Mouse (Mus musculus) heart, embryonic 16.5 days (tissue): ENCODE data around the gene Dek. TPM values are rescaled to one million over a fixed set of nuclear protein-coding genes. Genes with fewer than 3 reads are reported as not detected.
A peak's percentile ranks its signal among the peaks of the same experiment; 100 is the strongest.

Experiments
- ATAC-seq: fragments of 200-750 bp; cut with Nextera tagmentation; replicated peaks from 2 replicates; pipeline ENCODE4 v1.8.0; 2017; ENCODE audit warnings: moderate number of reproducible peaks; ENCODE audit not compliant: insufficient read depth, low FRiP score; ENCODE audit errors: extremely low read depth
- H3K27ac ChIP-seq: fragments of 300-500 bp; sonication (generic); 2 replicates; pipeline ENCODE4 v1.5.1; 2014; ENCODE audit warnings: mild to moderate bottlenecking, low read length, control low read depth, moderate library complexity
- H3K27me3 ChIP-seq: fragments of 300-500 bp; sonication (generic); 2 replicates; pipeline ENCODE4 v1.6.1; 2014; ENCODE audit warnings: low read length, mixed read lengths; ENCODE audit not compliant: control insufficient read depth, insufficient read depth
- H3K36me3 ChIP-seq: fragments of 300-500 bp; sonication (generic); 2 replicates; pipeline ENCODE4 v1.6.1; 2014; ENCODE audit not compliant: control insufficient read depth, insufficient read depth
- H3K4me1 ChIP-seq: fragments of 300-500 bp; sonication (generic); 2 replicates; pipeline ENCODE4 v1.6.1; 2014; ENCODE audit warnings: low read length, mixed read lengths; ENCODE audit not compliant: control insufficient read depth, insufficient read depth
- H3K4me2 ChIP-seq: fragments of 300-500 bp; sonication (generic); 2 replicates; pipeline ENCODE4 v1.6.1; 2014; ENCODE audit warnings: low read depth, mild to moderate bottlenecking, control low read depth, low read length
- H3K4me3 ChIP-seq: fragments of 300-500 bp; sonication (generic); 2 replicates; pipeline ENCODE4 v1.5.1; 2014; ENCODE audit warnings: mild to moderate bottlenecking, control low read depth, low read length
- H3K9ac ChIP-seq: fragments of 300-500 bp; sonication (generic); 2 replicates; pipeline ENCODE4 v1.6.1; 2014; ENCODE audit warnings: low read length, control low read depth
- H3K9me3 ChIP-seq: fragments of 300-500 bp; sonication (generic); replicated peaks from 2 replicates; pipeline ENCODE4 v1.6.1; 2016; ENCODE audit warnings: low read length; ENCODE audit not compliant: control insufficient read depth
- WGBS: fragments of 180-500 bp; shearing (Covaris S2); extraction: QIAGEN DNeasy Blood & Tissue Kit; methylation state at CpG from one replicate; pipeline ENCODE4 v1.1.7; 2014; 5-methylcytosine and 5-hydroxymethylcytosine counted together
- polyA plus RNA-seq: library from polyadenylated mRNA; unstranded; fragments of >200 nt; fragmentation: Nextera tagmentation; extraction: Ambion mirVana; gene quantifications from 2 replicates; pipeline ENCODE4 v1.2.1, GENCODE M21; 2015

Dek gene
- polyA plus RNA-seq, 1 experiment from 2014 or later: 129 TPM

DNA sequence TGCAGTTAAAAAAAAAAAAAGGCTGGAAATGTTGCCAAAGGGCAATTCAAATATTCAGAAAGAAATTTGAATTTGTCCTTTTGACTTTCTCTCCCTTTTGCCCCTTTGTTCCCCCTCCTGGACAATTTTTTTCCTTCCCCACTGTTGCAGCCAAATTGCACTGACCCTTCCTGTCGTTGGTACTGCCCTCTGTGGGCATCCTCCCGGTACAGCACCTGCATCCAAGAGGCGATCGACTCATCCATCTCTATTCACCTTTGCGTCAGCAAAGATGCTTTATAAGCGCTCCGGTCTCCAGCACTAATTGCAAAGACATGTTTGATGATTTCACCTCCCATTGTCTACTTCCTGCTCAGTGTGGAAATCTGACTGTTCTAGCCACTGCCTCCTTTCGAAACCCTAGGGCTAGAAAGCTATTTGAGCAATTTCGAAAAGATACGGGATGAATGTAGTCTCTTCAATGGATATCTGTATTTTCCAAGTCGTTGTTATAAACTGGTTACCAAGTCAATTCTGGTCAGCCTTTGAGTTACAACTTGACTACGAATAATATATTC is 15.4 kb upstream of the Dek start:
- H3K4me1 ChIP-seq: peaks cover 24% of the 10 kb centered on the region
- 44% methylated on average over 12 of the region's 12 CpGs for WGBS
- H3K27ac ChIP-seq: no peak overlapping the region
- H3K9ac ChIP-seq: no peak overlapping the region
- H3K36me3 ChIP-seq: no peaks in the 10 kb centered on the region
- H3K4me2 ChIP-seq: peak overlapping the region; percentile 96; the same call in 1 of the 2 replicates
- ATAC-seq: no peak
- no peaks in the 10 kb centered on the region for H3K9me3 ChIP-seq
- no peak overlapping the region for H3K4me3 ChIP-seq
- H3K27me3 ChIP-seq: 0 out of 2 replicates have a peak, but pooled peaks cover 2% of the 10 kb centered on the region

DNA sequence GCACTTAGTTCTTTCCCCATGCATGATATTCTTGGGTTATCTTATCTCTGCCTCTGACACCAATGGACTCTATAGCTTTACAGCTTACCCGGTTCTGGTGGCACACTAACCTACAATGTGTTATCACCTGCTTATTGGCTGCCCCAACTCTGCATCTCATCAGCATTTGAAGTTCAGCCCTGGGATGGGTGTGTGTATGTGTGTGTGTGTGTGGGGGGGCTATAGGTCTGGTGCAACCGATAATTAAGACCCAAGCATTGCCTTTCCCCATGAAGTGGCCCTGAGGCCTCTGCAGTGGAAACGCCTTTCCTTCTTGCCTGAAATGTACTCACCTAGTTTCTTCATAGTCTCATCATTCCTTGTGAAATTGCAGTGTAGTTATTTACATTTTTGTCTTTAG is 10.0 kb upstream of the Dek start:
- ATAC-seq: no peak

DNA sequence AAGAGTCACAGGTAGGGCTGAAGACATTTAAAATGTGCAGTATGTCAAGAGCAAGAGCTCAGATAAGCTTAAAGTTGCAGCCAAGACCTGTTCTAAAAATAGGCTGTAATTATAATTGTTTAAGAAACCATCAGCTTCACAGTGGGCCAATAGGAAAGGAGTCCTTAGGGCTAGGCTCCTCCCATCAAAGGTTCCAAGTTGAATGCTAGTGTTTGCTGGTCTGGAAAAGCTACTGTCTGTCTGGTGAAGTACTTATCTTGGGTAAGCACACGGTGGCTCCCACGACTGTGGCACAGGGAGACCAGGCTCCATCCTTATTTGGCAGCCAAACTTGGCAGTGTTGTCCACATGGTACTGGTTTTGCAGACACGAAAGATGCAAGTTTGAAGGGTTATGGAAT is 6.9 kb upstream of the Dek start:
- Histone ChIP-seq H3K4me3 (no peak overlapping the region), H3K4me1 (peaks cover 34% of the 10 kb centered on the region), H3K27ac (peak overlapping the region; percentile 67), H3K9me3 (no peaks in the 10 kb centered on the region), H3K9ac (no peak overlapping the region), H3K36me3 (no peaks in the 10 kb centered on the region), H3K27me3 (no peaks in the 10 kb centered on the region), H3K4me2 (peak overlapping the region; percentile 18; the same call in 1 of the 2 replicates)
- 29% methylated on average over 3 of the region's 3 CpGs for WGBS
- 0 out of 2 replicates have a peak, but pooled peaks have one; percentile 28 for ATAC-seq

More for the DNA sequence above, 10.0 kb upstream of the Dek start:
- H3K4me1 ChIP-seq: peaks cover 23% of the 10 kb centered on the region
- H3K36me3 ChIP-seq: no peaks in the 10 kb centered on the region
- H3K4me2 ChIP-seq: no peak overlapping the region
- no peak overlapping the region for H3K9ac ChIP-seq
- WGBS: 70% methylated on average over 3 of the region's 3 CpGs
- no peak overlapping the region for H3K4me3 ChIP-seq
- no peaks in the 10 kb centered on the region for H3K27me3 ChIP-seq
- no peaks in the 10 kb centered on the region for H3K9me3 ChIP-seq
- H3K27ac ChIP-seq: no peak overlapping the region

DNA sequence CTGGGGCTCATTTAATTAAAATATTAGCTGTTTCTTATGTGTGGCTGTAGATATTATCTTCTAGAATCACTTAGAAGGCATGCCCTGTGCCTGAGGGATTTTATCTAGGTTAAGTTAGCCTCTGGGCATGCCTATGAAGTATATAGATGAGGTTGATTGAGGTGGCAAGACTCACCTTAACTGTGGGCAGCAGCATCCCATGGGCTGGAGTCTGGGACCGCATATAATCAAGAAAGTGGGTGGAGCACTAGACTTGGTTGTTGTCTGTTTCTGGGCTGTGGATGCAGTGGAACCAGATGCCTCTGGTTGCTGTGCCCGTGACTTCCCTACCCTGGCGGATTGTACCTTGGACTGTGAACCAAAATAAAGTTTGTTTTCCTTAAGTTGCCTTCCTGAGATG is 6.1 kb upstream of the Dek start:
- ATAC-seq: no peak
- Histone ChIP-seq H3K9me3 (no peaks in the 10 kb centered on the region), H3K4me2 (no peak overlapping the region), H3K4me1 (peaks cover 36% of the 10 kb centered on the region), H3K27me3 (no peaks in the 10 kb centered on the region), H3K27ac (no peak overlapping the region), H3K4me3 (no peak overlapping the region), H3K36me3 (no peaks in the 10 kb centered on the region), H3K9ac (no peak overlapping the region)
- 87% methylated on average over 3 of the region's 3 CpGs for WGBS

DNA sequence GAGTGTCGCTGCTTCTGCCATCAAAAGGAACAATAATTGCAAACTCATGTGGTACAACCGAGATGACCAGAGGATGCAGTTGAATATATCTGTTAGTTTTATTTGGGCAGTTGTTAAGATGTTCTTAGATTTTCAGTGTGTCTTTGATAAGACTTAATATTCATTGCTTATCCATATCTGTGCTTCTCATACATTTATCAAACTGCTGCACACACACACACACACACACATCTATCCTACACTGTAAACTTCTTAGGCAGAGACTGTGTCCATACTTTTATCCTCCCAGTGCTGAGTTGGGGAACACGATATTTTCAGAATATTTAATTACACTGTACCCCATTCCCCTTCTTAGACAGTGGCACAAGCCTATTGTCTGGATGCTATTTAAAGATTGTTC is 5.2 kb upstream of the Dek start:
- no peaks in the 10 kb centered on the region for H3K36me3 ChIP-seq
- H3K4me2 ChIP-seq: no peak overlapping the region
- H3K9me3 ChIP-seq: no peaks in the 10 kb centered on the region
- 72% methylated on average over 3 of the region's 3 CpGs for WGBS
- H3K27me3 ChIP-seq: no peaks in the 10 kb centered on the region
- ATAC-seq: no peak
- no peak overlapping the region for H3K9ac ChIP-seq
- H3K4me1 ChIP-seq: peaks cover 38% of the 10 kb centered on the region
- H3K4me3 ChIP-seq: no peak overlapping the region
- H3K27ac ChIP-seq: no peak overlapping the region

DNA sequence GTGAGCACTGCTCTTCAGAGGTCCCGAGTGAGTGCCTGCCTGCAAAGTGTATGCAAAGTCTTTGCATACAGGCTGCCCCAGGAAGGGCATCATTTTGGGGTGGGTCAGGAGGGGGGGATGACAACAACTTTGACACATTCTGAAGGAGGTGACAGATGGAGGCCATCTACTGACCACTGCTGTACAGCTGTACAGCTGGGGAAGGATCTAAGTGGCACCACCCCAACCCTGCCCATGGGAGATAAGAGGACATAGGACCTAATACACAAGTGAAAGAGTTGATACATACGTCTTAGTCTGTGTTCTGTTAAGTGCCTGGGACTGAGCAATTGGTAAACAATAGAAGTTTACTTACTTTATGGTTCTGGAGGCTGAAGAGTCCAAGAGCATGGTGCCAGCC is 3.2 kb upstream of the Dek start:
- no peak overlapping the region for H3K27ac ChIP-seq
- ATAC-seq: no peak
- H3K36me3 ChIP-seq: no peaks in the 10 kb centered on the region
- H3K4me1 ChIP-seq: peaks cover 40% of the 10 kb centered on the region
- H3K4me2 ChIP-seq: no peak overlapping the region
- no peak overlapping the region for H3K9ac ChIP-seq
- H3K27me3 ChIP-seq: no peaks in the 10 kb centered on the region
- H3K4me3 ChIP-seq: no peak overlapping the region
- 66% methylated on average over 2 of the region's 2 CpGs for WGBS
- no peaks in the 10 kb centered on the region for H3K9me3 ChIP-seq

DNA sequence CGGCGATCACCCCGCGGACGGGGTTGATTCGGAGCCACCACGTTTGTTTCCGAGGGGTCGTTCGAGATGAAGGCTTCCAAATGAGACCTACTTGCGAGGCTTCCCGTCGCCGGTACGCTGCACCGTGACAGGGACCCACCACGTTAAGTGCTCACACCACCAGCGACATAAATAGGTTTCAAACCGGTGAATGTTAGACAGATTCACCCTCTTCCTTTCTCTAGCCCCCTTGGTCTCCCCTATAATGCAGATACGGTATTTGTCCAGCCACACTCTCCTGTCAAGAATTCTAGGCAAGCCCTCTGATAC is 533 bp upstream of the Dek start:
- WGBS: 0% methylated on average over 20 of the region's 20 CpGs
- H3K4me1 ChIP-seq: peaks cover 35% of the 10 kb centered on the region
- ATAC-seq: peak; percentile 4; the same call in 1 of the 2 replicates

DNA sequence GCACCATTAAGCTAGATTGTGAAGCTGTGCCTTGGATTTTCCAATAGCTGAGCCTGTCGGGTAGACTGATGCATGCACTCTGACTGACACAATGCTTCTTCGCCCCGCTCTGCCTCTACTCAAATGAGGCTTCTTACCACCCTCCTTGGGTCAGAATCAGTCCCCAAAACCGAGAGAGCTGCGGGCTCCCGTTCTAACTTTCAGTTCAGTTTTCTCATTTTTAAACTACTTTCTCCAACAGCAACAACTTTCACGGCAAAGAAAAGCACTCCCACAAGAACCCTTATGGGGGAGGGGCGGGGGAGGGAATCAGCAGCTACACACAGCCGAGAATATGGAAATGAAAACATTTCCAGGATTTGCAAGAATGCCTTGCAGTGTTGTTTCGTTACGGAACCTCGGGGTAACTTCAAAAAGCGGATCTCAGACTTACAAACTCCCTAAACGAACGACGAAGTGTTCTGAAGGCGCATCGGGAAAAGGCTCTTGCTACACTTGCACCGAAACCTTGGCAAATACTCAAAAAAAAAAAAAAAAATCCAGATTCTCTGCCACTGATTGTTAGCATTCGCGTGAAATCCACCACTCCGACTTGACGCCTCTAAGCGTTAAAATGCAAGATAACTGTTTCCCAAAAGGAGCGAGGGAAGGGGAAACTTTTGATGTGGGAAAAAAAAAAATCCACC is 1.0 kb downstream of the Dek start:
- H3K36me3 ChIP-seq: peaks cover 4% of the 10 kb centered on the region; the same call in 1 of the 2 replicates
- WGBS: under 1% methylated on average over 25 of the region's 25 CpGs
- H3K9ac ChIP-seq: peak overlapping the region; percentile 96
- peak overlapping the region; percentile 100 for H3K27ac ChIP-seq
- H3K4me3 ChIP-seq: peak overlapping the region; percentile 96
- no peaks in the 10 kb centered on the region for H3K27me3 ChIP-seq
- H3K9me3 ChIP-seq: no peaks in the 10 kb centered on the region
- peak overlapping the region; percentile 67 for H3K4me2 ChIP-seq
- ATAC-seq: no peak
- peaks cover 22% of the 10 kb centered on the region for H3K4me1 ChIP-seq

More for the DNA sequence above, 533 bp upstream of the Dek start:
- Histone ChIP-seq H3K27me3 (no peaks in the 10 kb centered on the region), H3K27ac (peak overlapping the region; percentile 100), H3K36me3 (no peaks in the 10 kb centered on the region), H3K4me2 (peak overlapping the region; percentile 69), H3K4me3 (peak overlapping the region; percentile 96), H3K9me3 (no peaks in the 10 kb centered on the region), H3K9ac (peak overlapping the region; percentile 96)

DNA sequence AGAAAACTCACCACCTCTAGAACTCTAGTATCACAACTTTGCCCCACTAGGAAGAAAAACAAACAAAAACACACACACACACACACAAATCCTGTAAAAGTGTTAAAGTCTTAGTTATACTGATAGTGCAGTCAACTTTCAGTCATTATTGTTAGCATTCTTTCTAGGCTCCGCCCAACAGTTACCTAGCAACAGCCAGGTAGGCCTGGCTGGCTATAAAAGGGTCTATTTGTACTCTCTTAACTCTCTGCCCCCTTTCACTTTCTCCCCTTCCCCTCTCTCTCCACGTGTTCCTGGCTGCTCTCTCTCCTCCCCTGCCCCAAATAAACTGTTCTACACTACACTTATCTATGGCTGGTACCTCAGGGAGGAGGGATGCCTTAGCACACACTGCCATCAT is 1.9 kb downstream of the Dek start:
- Histone ChIP-seq H3K27me3 (no peaks in the 10 kb centered on the region), H3K36me3 (peaks cover 8% of the 10 kb centered on the region), H3K4me2 (peak overlapping the region; percentile 67), H3K4me3 (peak overlapping the region; percentile 96), H3K27ac (no peak overlapping the region), H3K9ac (peak overlapping the region; percentile 96), H3K9me3 (no peaks in the 10 kb centered on the region), H3K4me1 (peaks cover 20% of the 10 kb centered on the region)
- WGBS: 23% methylated on average over 2 of the region's 2 CpGs
- no peak for ATAC-seq
